Mouse (Mus musculus) adrenal gland, adult 2 months (tissue): ENCODE measurements at regions not wholly inside any gene's neighbourhood (a gene's known extent, or its start where the extent isn't known, plus 50 kb on each side); places are given as distances from the start of the nearest gene placed in this dataset.
"Not testable (repeated sequence)": the region's sequence is repeated elsewhere in the genome, so short reads cannot be mapped to it uniquely, and the experiment has no call there.

Experiments used
- DNase-seq: peaks from one replicate; pipeline ENCODE4 v3.0.0; 2021

DNA sequence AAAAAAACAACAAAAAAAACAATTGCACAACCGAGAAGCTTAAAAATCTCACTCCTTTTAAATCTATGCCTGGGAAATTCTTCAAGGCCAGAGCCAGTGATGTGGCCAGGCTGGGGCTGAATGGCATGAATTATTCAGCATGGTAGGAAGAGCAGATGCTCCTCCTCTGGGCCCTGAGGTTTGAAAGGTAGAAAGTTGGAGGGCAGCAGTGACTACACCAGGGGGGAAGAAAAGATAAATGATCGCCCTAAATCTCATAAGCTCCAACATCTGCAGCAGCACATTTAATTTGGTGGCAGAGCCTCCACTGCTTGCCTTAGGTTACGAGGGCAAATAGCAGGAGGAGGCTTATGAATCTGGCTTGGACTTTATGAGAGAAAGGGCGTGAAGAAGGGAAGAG is 455.1 kb downstream of the Cbln4 start:
- no peak for DNase-seq

DNA sequence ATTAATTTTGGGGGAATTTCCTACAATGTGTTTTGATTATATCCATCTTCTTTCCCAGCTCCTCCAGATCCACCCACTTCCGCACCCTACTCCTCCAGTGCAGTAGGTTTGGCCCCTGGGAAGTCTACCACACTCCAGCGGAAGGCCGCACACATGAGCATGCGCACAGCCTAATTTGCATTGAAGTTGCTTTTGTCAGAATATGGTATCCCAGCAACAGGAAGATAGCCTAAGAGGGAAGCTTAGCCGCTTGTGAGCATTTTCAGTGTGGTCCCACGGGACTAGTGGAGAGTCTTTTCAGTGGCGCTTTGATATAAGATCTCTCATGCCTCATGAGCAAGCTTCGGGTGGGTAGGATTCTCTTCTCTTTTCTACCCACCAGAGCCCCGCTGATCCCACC is 455.6 kb downstream of the Cbln4 start:
- no peak for DNase-seq

DNA sequence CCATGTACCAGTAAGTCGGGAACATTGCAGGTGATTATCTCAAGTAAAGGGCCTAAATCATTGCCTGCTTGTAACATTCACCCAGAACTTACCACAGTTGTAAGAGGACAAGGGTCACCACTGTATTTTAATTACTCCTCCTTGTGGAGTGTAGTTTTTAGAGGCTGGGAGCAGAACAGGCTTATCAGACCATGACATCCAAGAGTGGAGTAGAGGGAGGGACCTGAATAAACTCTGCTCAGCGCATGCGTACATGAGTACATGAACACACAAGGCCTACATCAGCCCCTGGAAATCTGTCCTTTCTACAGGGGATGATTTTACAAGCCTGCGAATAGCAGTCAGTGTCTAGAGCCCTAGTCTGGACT is 456.4 kb downstream of the Cbln4 start:
- no peak for DNase-seq

DNA sequence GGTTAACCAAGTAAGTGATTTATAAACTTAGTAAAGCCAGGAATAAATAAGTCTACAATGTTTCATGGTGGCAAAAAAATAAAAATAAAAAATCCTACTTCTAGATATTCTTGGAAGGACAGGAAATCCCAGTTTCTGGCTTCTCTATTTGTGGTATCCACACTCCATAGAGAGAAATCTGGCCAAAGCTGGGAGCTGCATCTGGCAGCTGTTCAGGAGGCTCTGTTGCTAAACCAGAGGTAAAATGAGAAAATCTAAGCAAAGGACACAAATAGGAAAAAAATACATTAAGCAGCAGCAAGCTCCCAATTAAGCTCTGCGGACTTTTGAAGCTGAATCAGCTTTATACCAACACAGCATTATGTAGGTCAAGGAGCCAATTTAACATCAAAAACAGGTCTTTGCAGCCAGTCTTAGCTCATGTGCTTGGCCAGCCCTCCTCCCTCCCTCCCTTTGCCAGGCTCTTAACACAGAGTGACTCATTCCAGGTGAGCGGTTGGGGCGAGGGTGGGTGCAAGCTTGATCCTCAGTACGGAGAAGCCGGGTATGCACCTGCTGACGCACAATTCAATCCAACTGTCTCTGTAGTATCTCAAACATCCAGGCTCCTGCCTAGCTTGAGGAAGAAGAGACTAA is 456.9 kb downstream of the Cbln4 start:
- DNase-seq = peak; percentile 10

DNA sequence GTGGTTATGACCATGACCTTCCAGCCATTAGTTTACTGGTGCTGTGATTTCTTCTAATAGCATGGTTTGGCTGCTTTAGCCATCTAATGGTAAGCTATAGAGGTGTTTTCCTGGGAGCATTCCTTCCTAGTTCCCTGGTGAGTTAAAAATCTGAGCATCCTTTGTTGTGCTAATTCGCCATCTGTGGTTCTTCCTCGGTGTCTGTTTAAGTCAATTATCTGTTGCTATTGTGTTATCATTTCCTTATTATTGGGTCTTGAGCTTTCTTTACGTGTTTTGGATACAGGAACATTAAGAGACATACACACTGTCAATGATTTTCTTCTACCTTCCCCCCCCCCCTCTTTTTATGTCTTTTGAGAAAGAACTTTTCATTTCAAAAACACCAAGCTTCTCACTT is 468.9 kb downstream of the Cbln4 start:
- DNase-seq = no peak

DNA sequence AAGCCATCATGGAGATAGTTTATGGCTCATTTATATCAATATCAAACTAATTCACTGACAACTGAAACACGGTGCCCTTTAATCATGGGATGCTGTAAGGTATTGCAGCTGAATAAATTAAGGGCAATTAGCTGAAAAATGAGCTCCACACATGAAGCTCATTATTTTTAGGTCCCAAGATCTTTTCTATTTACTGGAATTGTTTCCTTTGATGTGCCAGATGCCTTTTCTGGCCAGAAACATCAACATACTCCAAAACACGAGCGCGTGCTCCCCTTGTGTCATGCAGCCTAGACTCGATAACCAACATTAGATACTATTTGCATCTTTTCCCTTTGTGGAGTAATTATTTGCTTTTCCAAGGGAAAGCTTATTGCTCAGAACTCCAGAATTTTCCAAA is 480.6 kb downstream of the Cbln4 start:
- no peak for DNase-seq

DNA sequence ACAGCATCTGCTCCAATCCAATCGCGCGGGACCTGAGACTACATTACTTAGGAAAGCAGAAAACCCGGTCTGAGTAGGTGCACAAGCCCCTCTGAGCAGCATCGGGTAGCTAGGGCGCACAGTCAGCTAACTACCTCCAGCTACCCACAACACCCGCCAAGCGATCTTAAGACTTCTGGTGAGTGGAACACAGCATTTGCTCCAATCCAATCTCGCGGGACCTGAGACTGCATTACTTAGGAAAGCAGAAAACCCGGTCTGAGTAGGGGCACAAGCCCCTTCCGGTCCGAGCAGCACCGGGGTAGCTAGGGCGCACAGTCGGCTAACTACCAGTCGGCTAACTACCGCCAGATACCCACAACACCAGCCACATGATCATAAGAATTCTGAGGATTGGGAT is 500.5 kb downstream of the Cbln4 start:
- DNase-seq = not testable (repeated sequence)

DNA sequence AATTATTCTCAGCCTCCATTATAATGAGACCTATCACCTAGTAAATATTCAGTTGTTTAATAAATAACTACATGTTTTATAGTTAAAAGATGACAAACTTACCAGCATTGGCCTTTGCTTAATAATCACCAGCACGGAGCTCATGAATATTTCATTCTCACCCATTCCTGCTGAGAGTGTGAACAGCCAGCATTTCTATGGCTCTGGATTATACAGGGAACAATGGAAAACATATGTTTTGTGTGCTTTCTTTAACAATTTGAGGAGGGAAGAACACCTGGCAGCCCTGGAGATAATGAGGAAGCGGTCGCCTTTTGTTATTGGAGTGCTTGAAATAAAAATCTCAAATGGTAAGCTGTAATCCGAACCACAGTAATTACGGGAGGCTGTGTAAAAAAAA is 528.4 kb downstream of the Cbln4 start:
- no peak for DNase-seq

DNA sequence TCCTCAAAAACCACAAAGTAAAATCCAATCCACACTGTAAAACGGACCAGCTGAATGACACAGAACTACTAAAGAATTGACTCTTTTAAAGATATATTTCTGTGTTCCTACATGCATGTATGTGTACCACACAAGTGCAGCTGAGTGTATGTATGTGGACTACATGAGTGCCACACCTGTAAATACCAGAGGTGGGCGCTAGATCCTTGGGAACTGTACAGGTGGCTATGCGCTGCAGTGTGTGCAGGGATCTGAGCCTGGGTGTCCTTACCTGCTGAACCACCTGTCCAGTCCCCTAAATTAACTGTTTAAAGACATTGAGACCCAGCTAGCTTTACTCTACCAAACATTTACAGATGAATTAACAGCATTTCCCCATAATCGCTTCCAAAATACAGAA is 546.6 kb downstream of the Cbln4 start:
- DNase-seq = no peak

DNA sequence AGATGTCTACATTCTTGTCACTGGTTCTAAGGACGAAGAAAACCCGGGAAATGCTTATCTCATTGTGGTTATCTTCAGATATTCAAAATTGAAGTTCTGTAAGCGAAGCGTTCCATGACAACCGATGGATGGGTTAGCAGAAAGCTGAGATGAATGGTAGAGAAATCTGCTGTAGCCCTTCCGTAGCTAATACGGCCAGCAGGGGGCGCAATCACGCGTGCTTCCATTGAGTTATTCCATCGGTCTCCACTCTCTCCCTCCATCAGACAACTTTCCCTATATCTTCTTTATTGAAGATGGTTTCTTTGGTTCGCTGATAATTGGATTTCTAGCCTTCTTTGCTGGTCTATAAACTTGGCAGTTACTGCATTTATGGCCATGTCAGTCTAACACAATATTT is 549.5 kb downstream of the Cbln4 start:
- DNase-seq = peak; percentile 18

DNA sequence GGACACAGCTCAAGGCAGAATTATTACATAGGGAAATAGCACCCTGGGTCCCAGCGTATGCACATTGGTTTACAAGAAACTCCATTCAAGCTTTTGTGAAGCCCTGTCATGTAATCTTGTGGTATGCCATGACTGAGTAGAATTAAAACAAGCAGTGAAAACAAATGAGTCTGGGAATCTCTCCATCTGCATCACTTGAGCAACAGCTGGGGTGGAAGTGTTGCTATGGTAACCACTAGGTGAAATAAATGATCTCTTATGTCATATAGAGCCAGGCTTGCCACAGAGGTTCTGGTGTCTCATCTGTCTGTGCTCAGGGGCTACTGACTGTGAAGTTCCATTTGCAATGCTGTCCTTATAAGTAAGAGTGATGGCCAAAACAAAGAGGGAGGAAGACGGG is 556.0 kb downstream of the Cbln4 start:
- DNase-seq = no peak

DNA sequence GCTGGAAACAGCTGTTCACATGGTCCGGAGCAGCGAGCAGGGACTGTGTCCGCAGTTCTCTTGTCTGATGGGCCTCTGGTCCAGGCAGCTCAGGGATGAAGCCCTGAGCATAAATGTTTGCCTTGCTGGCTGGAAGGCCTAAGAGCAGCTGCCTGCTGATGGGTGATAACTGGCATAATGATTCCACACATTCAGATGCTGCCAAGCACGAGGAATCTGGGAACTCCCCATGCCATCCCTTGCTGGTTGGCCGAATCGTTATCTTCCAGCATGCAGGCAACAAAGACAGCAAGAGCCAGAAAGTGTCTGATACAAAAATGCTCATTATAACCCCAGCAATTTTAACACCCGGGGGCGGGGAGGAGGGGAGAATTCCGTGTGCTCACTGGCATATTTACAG is 590.0 kb downstream of the Cbln4 start:
- no peak for DNase-seq

DNA sequence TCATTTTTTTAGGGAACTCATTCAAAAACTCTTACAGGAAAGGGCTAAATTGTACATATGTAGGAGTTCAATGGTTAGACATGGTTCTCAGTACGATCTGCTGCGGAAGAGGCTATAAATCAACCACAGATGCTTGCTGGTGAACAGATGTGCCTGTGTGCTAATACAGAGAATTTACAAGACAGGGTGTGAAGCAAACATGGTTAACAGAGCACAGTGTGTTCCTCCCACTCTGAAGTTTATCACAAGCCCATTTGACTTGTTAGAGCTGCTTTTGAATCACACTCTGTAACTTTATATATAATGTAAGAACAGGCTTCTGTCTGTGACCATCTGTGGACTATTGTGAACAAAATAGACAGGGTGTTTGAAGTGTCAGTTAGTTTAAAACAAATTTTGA is 637.2 kb downstream of the Cbln4 start:
- no peak for DNase-seq

DNA sequence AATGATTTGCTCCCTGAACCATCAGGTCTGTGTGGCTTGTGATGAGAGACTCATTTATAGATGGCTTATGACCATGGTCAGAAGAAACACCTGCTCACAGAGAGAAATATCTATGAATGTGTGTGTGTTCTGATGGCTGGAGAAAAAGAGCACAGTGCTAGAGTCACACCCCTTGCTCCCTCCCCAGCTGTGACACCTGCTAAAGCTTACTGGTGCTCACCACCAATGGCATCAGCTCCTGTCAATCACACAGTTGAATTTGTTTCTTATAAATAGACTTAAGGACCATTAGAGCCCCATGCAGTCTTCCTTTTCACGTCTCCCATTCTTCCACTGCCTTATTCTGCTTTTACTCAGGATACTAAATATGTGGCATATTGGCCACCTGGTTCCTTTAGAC is 654.3 kb downstream of the Cbln4 start:
- DNase-seq = no peak

DNA sequence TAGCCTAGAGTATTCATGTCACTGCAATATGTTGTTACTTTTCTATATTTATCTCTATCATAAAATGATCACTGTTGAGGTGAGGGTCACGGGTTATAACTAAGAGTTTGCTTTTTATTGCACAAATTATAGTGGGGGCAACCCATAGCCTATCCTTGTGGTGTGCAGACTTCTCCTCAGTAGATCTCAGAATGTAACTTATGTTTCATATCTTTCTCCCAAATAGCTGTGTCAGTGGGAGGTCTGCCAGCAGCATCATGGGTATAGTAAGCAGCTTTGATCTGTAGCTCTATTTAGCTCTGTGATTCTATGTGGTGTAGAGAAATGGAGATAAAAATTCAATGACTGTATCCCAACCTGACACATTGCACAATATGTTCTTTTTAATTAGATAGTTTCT is 641.9 kb downstream of the Dok5 start:
- DNase-seq = no peak

DNA sequence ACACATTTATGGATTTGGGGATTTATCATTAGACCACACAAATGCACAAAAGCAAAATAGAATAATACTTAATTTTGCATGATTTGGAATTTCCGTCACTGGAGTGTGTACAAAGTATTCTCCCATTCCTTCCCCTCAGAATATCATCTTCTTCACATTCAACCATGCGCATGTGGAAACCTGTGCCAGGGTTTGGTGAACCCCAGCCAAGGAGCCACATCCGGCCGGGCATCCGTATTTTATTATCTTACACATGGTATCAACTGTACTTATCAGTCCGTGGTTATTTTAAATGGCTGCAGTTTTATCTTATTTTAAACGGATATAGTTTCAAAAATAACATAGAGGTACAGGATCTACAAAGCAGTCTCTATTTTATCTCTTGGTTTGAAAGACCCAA is 641.4 kb downstream of the Dok5 start:
- no peak for DNase-seq

DNA sequence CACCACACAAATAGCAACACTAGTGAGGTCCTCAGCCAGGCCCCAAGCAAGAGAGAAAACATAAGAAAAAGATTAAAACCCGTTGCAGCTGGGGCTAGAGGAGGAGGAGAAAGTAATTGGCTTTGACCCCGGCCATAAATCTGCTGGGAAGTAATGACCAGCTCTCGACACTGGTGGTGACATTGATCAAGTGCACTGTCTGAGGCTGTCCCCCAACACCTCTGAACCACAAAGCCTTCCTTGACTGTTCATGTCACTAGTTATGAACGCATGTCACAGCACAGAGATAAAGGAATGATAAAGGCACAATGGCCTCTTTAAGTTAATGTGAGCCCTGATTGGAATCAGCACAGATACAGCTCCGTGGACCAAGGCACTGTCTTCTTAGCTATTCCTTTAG is 640.1 kb downstream of the Dok5 start:
- DNase-seq = no peak

DNA sequence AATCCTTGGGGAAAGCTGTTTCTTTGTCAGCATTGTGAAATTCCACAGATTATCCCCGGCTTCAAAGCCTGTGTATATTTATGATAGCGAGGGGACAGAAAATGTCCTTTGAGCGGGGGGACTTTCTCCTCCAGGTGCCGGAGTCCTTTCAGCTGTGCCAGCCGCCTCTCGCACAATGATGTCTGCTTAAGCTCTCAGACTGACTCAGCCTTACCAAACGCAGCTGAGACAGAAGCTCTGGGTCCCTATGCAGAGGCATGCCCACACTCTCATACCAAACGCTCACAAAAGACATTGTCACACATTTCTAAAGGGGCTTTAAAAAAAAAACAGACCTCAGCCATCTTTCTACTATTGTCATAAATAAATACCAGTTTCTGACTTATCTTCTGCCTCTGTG is 633.9 kb downstream of the Dok5 start:
- DNase-seq = no peak

DNA sequence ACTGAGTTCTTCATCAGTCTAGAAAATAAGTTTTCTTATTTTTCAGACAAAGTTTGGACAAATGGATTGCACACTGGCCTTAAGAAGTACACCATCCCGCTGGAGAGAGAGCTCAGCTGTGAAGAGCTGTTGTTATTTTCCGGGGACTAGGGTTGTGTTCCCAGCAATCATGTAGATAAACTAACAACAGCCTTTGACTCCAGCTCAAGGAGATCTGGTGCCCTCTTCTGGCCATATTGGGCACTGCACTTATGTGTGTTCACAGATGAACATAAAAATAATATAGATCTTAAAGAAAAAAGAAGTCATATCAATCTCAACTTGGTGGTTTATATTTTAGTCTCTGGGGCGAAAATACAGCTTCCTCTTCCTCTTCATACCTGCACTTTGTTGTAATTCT is 633.0 kb downstream of the Dok5 start:
- no peak for DNase-seq

DNA sequence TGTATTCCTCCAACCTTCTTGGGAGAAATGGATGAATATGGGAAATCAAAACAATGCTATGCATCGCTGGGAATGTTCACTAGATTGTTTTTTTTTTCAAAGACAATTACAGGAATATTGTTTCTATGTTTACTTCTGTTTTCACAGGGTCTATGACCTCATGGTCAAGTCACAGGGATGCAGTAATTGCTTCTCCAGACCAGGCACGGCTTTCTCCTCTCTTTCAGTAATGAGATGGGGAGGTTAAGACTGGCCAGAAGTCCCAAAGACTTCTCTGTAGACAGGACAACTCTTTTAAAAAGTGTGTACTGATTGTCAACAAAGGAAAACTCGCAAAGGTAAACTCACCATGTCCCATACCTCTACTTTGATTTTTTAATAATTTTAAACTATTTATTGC is 631.8 kb downstream of the Dok5 start:
- DNase-seq = no peak

DNA sequence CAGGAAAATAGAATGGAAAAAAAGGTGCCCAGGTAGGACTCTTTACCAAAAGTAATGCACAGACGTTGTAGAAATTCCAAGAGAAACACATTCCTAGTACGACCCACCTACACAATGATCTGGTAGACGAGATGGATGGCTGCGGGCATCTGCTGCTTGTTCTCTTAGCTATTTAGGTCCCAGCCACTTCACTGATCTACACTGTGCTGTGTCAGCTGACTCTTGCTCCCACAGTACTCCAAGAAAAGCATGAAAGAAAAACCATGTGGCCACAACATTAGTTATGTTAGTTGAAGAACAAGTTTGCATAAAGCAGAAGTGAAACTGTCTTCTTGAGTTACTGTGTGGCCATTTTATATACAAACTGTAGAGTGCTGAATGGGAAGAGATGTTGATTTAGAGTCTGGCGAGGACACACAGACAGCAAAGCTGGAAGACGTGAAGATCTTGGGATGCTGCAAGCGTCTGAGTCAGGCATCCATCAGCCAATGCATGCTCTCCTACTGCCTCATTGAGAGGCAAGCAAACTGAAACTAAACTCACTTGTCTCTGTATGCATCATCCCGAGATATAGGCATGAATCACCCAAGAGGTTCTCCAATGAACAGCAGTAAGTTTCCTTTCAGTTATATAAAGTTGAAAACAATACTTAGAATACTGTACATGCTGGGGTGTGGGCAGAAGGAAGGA is 626.6 kb downstream of the Dok5 start:
- no peak for DNase-seq

DNA sequence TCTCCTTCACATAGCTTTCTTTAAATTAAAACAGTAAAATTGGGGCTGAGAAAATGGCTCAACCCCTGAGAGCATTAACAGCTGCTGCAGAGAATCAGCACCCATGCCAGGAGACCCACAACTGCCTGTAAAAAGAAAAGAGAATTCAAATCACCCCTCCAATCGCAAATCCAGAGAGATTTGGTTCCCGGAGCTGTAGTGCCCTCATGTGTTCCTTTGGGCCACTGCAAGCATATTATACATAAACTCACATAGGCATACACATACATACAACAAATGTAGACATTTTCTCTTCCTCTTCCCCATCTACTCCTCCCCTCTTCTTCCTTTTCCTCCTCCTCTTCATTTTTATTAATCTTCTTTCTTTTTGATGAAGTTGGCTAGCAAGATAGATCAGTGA is 616.5 kb downstream of the Dok5 start:
- DNase-seq = no peak

DNA sequence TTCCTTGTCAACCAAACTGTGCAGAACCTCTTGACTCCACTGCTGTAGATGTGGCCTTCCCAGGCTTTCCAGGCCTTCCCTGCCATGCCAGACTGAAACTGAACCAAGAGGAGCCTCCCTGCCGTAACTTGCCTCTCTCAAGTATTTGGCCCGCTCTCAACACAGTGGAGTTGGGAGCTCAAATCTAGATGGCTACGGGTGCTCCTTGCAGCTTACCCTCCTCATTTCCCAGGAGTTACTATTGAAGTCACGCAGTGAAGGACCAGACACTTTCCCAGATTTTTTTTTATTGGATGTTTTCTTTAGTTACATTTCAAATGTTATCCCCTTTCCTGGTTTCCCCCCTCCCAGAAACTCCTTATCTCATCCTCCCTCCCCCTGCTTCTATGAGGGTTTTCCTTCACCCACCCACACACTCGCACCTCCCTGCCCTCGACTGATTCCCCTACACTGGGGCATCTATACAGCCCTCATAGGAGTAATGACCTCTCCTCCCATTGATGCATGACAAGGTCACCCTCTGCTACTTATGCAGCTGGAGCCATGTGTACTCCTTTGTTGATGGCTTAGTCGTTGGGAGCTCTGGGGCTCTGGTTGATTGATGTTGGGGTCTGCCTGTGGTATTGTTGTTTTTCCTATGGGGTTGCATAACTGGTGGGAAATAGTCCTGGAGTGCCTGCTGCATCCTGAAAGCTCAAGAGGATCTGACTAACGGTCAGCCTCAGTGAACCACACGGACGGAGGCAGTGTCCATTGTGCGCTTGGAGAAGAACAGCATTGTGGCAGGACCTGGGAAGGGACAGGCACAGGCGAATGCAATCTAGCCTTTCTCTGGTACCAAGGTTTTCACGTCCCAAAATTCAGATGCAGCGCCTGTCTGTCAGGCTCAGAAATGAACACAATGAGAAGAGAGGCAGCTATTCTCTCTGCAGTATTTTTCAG is 602.5 kb downstream of the Dok5 start:
- DNase-seq = no peak
